Mouse (Mus musculus): ENCODE data around the gene Nsun6. TPM values are rescaled to one million over a fixed set of nuclear protein-coding genes. Genes with fewer than 3 reads are reported as not detected.

Gene Nsun6
- 10.6 and 14.4 TPM in 2 replicates for polyA plus RNA-seq (2014; fragmentation: Nextera tagmentation; extraction: Ambion mirVana)

- peak within 1 kb of the TSS; percentile 90 for H3K4me3 ChIP-seq (ENCODE audit: low read depth, low read length)
- H3K4me1 ChIP-seq (ENCODE audit: control insufficient read depth, insufficient read depth, low read length) = peaks cover 19% of the 10 kb centered on the region
- no peaks in the 10 kb centered on the region for H3K9me3 ChIP-seq (replicated peaks; ENCODE audit: control insufficient read depth, low read length)
- H3K27me3 ChIP-seq (replicated peaks; ENCODE audit: control insufficient read depth, insufficient read depth, low read length) = no peaks in the 10 kb centered on the region
- WGBS = under 1% methylated on average over 64 of the region's 75 CpGs
- H3K9ac ChIP-seq (ENCODE audit: low read length) = peak within 1 kb of the TSS; percentile 99
- ATAC-seq (peak; percentile 99), DNase-seq (ENCODE audit: low spot score) (peak; percentile 98)
- H3K4me2 ChIP-seq (ENCODE audit: low read length) = peak within 1 kb of the TSS; percentile 72
- H3K27ac ChIP-seq (ENCODE audit: low read depth, low read length) = peak within 1 kb of the TSS; percentile 92
- H3K36me3 ChIP-seq (ENCODE audit: control insufficient read depth, insufficient read depth, low read length) = no peaks in the 10 kb centered on the region
Measured at GRCm38 (mm10) chr2:15054945-15055637, at the start of gene Nsun6. TSS of gene Nsun6 (minus strand) at chr2:15055069.

DNA sequence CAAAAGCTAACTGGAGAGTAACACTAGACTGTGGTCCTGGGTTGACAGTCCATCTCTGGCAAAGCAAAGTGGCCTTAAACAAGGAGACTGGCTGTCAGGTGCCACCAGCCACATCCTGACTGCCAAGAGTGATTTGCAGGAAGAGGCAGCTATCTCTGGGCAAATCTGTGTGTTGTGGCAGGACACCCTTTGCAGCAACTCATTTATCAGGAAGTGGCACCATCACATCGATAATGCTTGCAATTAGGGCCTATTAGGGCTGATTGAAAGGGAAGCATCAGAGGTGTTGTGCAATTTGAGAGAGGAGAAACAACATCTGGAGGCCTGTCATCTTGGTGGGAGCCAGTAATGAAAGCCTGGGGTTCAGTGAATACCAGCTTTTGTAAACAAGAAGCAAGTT, 49.5 kb upstream of the Nsun6 start:
- no peaks in the 10 kb centered on the region for H3K36me3 ChIP-seq (ENCODE audit: control insufficient read depth, insufficient read depth, low read length)
- no peaks in the 10 kb centered on the region for H3K4me1 ChIP-seq (ENCODE audit: control insufficient read depth, insufficient read depth, low read length)
- ATAC-seq (no peak), DNase-seq (ENCODE audit: low spot score) (no peak)
- H3K27ac ChIP-seq (ENCODE audit: low read depth, low read length) = no peak overlapping the region
- H3K9ac ChIP-seq (ENCODE audit: low read length) = no peak overlapping the region
- H3K9me3 ChIP-seq (replicated peaks; ENCODE audit: control insufficient read depth, low read length) = no peaks in the 10 kb centered on the region
- H3K4me3 ChIP-seq (ENCODE audit: low read depth, low read length) = no peak overlapping the region
- 85% methylated on average over 1 of the region's 1 CpGs for WGBS
- H3K27me3 ChIP-seq (replicated peaks; ENCODE audit: control insufficient read depth, insufficient read depth, low read length) = no peaks in the 10 kb centered on the region
- H3K4me2 ChIP-seq (ENCODE audit: low read length) = no peak overlapping the region

DNA sequence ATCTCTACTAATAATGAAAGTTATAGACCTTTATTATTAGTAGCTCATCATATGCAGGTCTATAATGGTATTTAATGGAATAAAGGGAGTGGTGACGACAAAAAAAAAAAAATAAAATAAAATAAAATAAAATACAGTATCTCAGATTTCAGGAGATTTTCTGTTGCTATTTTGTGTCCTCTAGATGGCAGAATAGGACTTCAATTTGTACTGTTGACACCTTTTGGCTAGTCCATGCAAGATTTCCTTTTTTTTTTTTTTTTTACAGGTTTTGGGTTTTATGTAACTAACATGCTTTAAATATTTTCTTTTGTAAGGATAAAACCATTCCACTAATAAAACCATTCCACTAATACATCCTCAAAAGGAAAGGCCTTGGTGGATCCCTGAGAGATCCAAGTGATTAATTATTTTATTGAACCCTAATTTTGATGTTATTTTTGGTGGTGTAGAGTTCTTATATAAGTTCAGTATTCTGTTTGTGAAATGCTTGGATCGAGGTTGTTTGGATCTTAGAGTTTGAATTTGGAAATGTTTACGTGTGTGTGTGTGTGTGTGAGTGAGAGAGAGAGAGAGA, 41.7 kb upstream of the Nsun6 start:
- ATAC-seq = no peak
- no peak overlapping the region for H3K27ac ChIP-seq (ENCODE audit: low read depth, low read length)
- H3K9ac ChIP-seq (ENCODE audit: low read length) = no peak overlapping the region
- peak; percentile 72 for DNase-seq (ENCODE audit: low spot score)
- 62% methylated on average over 3 of the region's 3 CpGs for WGBS
- H3K36me3 ChIP-seq (ENCODE audit: control insufficient read depth, insufficient read depth, low read length) = no peaks in the 10 kb centered on the region
- no peaks in the 10 kb centered on the region for H3K27me3 ChIP-seq (replicated peaks; ENCODE audit: control insufficient read depth, insufficient read depth, low read length)
- no peak overlapping the region for H3K4me2 ChIP-seq (ENCODE audit: low read length)
- H3K9me3 ChIP-seq (replicated peaks; ENCODE audit: control insufficient read depth, low read length) = no peaks in the 10 kb centered on the region
- H3K4me3 ChIP-seq (ENCODE audit: low read depth, low read length) = no peak overlapping the region
- no peaks in the 10 kb centered on the region for H3K4me1 ChIP-seq (ENCODE audit: control insufficient read depth, insufficient read depth, low read length)

DNA sequence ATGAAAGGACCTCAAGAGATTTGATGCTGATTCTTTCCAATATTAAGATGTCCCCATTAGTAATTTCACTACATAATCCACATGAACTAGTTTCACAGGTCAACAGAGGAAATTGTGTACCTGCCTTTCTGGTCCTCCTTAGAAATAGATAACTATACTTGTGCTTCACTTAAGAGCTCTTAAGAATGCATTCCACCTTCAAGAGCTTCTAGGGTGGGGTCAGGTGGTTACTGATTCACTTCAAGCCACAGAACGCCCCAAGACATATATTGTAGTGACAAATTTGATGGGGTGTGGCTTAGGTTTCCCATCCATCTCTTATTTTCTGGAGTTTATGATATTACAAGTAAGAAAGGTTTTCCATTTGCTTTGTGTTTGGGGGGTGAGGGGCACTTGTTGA, 32.4 kb upstream of the Nsun6 start:
- WGBS = 88% methylated on average over 1 of the region's 1 CpGs
- no peak for DNase-seq (ENCODE audit: low spot score)

DNA sequence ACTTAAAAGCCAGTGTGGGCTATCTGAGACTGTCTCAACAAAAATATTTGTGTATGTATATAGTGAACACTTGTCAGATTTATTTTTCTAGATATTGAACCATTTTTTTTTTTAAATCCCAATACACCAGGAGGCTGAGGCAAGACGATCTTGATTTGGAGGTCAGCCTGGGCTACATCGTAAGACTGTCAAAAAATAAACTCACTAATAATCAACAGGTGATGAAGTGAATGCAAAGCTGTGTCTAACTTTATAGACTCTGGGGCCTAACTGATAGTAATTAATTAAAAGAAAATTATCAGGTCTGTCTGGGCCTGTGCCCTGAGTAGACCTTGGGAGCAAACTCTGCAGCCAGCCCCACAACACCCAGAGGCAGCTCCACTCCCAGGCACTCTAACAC, 28.8 kb upstream of the Nsun6 start:
- no peak overlapping the region for H3K4me2 ChIP-seq (ENCODE audit: low read length)
- DNase-seq (ENCODE audit: low spot score) (no peak), ATAC-seq (no peak)
- no peak overlapping the region for H3K4me3 ChIP-seq (ENCODE audit: low read depth, low read length)
- H3K9ac ChIP-seq (ENCODE audit: low read length) = no peak overlapping the region
- no peaks in the 10 kb centered on the region for H3K4me1 ChIP-seq (ENCODE audit: control insufficient read depth, insufficient read depth, low read length)
- no peak overlapping the region for H3K27ac ChIP-seq (ENCODE audit: low read depth, low read length)
- no peaks in the 10 kb centered on the region for H3K9me3 ChIP-seq (replicated peaks; ENCODE audit: control insufficient read depth, low read length)
- H3K27me3 ChIP-seq (replicated peaks; ENCODE audit: control insufficient read depth, insufficient read depth, low read length) = no peaks in the 10 kb centered on the region
- peaks cover 35% of the 10 kb centered on the region for H3K36me3 ChIP-seq (ENCODE audit: control insufficient read depth, insufficient read depth, low read length)
- WGBS = 95% methylated on average over 2 of the region's 2 CpGs

More for the DNA sequence above, 32.4 kb upstream of the Nsun6 start:
- Histone ChIP-seq H3K4me1 (ENCODE audit: control insufficient read depth, insufficient read depth, low read length) (no peaks in the 10 kb centered on the region), H3K9ac (ENCODE audit: low read length) (no peak overlapping the region), H3K4me2 (ENCODE audit: low read length) (no peak overlapping the region), H3K36me3 (ENCODE audit: control insufficient read depth, insufficient read depth, low read length) (peaks cover 10% of the 10 kb centered on the region), H3K4me3 (ENCODE audit: low read depth, low read length) (no peak overlapping the region), H3K27me3 (replicated peaks; ENCODE audit: control insufficient read depth, insufficient read depth, low read length) (no peaks in the 10 kb centered on the region), H3K9me3 (replicated peaks; ENCODE audit: control insufficient read depth, low read length) (no peaks in the 10 kb centered on the region), H3K27ac (ENCODE audit: low read depth, low read length) (no peak overlapping the region)
- ATAC-seq = no peak

- Histone ChIP-seq H3K4me2 (ENCODE audit: low read length) (no peak overlapping the region), H3K4me3 (ENCODE audit: low read depth, low read length) (no peak overlapping the region), H3K4me1 (ENCODE audit: control insufficient read depth, insufficient read depth, low read length) (peaks cover 8% of the 10 kb centered on the region), H3K36me3 (ENCODE audit: control insufficient read depth, insufficient read depth, low read length) (peaks cover 31% of the 10 kb centered on the region), H3K9me3 (replicated peaks; ENCODE audit: control insufficient read depth, low read length) (no peaks in the 10 kb centered on the region), H3K27ac (ENCODE audit: low read depth, low read length) (no peak overlapping the region), H3K9ac (ENCODE audit: low read length) (no peak overlapping the region), H3K27me3 (replicated peaks; ENCODE audit: control insufficient read depth, insufficient read depth, low read length) (no peaks in the 10 kb centered on the region)
- no peak for DNase-seq (ENCODE audit: low spot score)
- 74% methylated on average over 5 of the region's 5 CpGs for WGBS
- ATAC-seq = no peak
Measured at GRCm38 (mm10) chr2:15067091-15067490, 12.2 kb upstream of the Nsun6 start.

- 71% methylated on average over 2 of the region's 2 CpGs for WGBS
- Histone ChIP-seq H3K4me3 (ENCODE audit: low read depth, low read length) (no peak overlapping the region), H3K9ac (ENCODE audit: low read length) (no peak overlapping the region), H3K27me3 (replicated peaks; ENCODE audit: control insufficient read depth, insufficient read depth, low read length) (no peaks in the 10 kb centered on the region), H3K36me3 (ENCODE audit: control insufficient read depth, insufficient read depth, low read length) (peaks cover 19% of the 10 kb centered on the region), H3K4me2 (ENCODE audit: low read length) (no peak overlapping the region), H3K27ac (ENCODE audit: low read depth, low read length) (no peak overlapping the region), H3K4me1 (ENCODE audit: control insufficient read depth, insufficient read depth, low read length) (peaks cover 8% of the 10 kb centered on the region), H3K9me3 (replicated peaks; ENCODE audit: control insufficient read depth, low read length) (no peaks in the 10 kb centered on the region)
- DNase-seq (ENCODE audit: low spot score) (no peak), ATAC-seq (no peak)
Measured at GRCm38 (mm10) chr2:15065447-15065846, 10.6 kb upstream of the Nsun6 start.

DNA sequence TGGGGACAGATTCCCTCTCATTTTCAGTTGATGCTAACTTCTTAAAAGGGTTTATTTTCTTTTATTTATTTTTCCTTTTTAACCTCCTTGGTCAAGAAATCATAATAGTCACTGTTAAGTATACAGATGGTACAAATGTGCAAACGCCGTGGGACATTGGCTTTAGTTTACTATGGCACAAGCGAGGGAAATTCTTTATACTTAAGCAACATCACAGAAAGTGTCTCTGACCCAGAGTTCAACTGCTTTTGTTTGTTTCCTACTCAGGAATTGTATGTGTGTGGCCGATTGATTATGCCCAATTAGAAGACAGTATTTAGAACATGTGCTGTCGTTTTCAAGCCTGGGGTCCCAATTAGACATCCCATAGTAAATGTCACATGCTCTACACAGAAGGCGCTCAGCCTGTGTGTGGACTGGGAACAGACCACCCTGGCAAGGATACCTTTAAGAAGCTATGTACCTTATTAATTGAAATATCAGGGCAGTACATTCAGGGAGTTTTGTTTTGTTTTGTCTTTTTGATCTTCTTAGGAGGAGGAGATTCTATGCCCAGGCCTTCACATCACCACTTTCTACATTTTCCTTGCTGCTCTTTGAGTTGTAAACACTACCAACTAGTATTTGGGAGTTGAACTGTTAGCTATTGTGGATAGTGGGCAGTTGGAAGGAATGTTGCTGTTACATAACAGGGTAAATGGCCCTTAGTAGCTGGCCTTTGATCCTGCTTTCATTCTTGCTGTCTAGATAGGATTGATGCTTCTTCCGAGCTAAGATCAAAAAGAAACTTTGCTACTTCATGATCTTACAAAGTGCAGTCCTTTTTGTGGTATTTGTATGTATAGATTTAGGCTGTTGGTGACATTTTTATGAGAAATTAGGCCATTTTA, 9.8 kb upstream of the Nsun6 start:
- Histone ChIP-seq H3K4me2 (ENCODE audit: low read length) (no peak overlapping the region), H3K36me3 (ENCODE audit: control insufficient read depth, insufficient read depth, low read length) (peaks cover 11% of the 10 kb centered on the region), H3K9ac (ENCODE audit: low read length) (no peak overlapping the region), H3K9me3 (replicated peaks; ENCODE audit: control insufficient read depth, low read length) (no peaks in the 10 kb centered on the region), H3K27me3 (replicated peaks; ENCODE audit: control insufficient read depth, insufficient read depth, low read length) (no peaks in the 10 kb centered on the region), H3K27ac (ENCODE audit: low read depth, low read length) (no peak overlapping the region), H3K4me1 (ENCODE audit: control insufficient read depth, insufficient read depth, low read length) (peaks cover 8% of the 10 kb centered on the region), H3K4me3 (ENCODE audit: low read depth, low read length) (no peak overlapping the region)
- 65% methylated on average over 7 of the region's 7 CpGs for WGBS
- ATAC-seq (no peak; the same call in 1 of the 2 replicates), DNase-seq (ENCODE audit: low spot score) (no peak)

All from forebrain, embryonic 14.5 days (tissue).